Mouse (Mus musculus) lung, postnatal 0 days (tissue): ENCODE data around the gene Fancd2.

Source experiments
- CTCF ChIP-seq: IDR thresholded peaks from 2 replicates; pipeline ENCODE4 v1.5.1; 2016; ENCODE audit warnings: antibody characterized with exemption, mild to moderate bottlenecking
- EP300 ChIP-seq: IDR thresholded peaks from 2 replicates; pipeline ENCODE4 v1.6.1; 2016; ENCODE audit warnings: antibody characterized with exemption, mild to moderate bottlenecking, control low read depth

GRCm38 (mm10) chr6:113614997-113615396, 83.5 kb downstream of the Fancd2 start:
- TF ChIP-seq CTCF: no peak
- no peak for TF ChIP-seq EP300
